Mouse (Mus musculus) T-cell, adult 66 days (primary cell): ENCODE measurements around the gene Chrm2. TPM values are rescaled to one million over a fixed set of nuclear protein-coding genes. Genes with fewer than 3 reads are reported as not detected.

Source experiments
- total RNA-seq, 2 experiments: library from RNA; stranded (reverse); gene quantifications; 3 replicates in 1 of 2; 4 replicates in 1 of 2; pipeline ENCODE4 v1.2.4; 2023

Chrm2 gene
- not detected for total RNA-seq

DNA sequence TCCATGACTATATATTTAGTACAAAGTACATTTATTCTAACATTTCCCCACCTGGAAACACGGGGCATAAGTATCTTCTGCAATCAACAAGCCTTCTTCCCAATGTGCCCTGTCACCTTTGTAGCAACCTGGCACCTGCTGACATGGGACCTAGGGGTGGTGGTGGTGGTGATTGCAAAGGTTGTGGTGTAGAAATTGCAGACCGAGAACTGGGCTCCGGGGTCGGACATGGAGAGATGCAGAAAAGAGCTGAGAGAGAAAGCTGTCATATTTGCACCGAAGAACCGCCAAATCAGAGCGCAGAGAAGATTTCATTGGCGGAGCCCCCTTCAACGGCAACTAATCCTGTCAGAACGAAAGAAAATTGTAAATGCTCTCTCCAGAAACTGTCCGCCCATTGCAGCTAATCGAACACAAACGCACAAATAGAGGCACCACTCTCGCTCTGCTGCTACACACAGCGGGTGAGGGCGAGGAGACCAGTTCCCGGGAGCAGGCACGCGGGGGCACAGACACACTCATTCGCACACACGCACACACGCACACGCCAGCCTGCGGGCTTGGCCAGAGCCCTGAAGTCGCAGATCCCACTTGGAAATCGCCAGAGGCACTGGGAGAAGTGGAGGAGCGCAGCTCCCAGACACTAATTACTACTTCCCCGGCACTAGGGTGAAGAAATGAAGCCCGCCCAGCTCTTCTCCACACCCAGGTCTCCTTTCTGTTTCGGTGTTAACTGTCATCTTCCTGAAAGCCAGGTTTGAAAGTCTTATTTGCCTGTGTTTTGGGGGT lies at the start of gene Chrm2:
Gene Chrm2 (plus strand): TSS at position 473 of the 789 bp plus-strand sequence.

